Comparison of ENCODE assay signal across 8 mouse cellular contexts in the genomic region with DNA sequence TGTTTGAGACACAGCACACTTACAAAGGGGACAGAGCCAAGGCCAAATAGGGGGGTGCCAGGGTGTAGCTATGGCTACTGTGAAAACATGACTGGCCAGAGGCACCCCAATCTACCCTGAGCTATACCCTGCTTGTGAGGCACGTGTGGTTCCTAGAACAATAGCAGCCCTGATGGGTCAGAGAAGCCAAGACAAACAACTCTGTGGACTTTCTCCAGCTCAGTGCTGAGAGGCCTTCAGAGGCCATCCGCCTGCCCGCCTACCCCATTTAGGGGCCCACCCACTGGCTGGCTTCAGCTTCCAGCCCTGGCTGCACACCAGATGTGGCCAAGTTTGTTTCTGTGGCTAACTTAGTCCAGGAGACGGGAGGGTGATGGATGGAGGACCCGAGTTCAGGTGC. TPM values are rescaled to one million over a fixed set of nuclear protein-coding genes. Genes with fewer than 3 reads are reported as not detected.
DNase-seq lines count a peak whose midpoint lies in the region; ATAC-seq and TF ChIP-seq lines count a peak whose summit lies in the region.

No protein-coding gene starts in this region.

- WGBS in hindbrain, embryonic 10.5 days = 54% methylated on average over 5 of the region's 5 CpGs
- WGBS in hindbrain, embryonic 14.5 days = 48% methylated on average over 5 of the region's 5 CpGs
- WGBS in kidney, adult 2 months = 43% methylated on average over 5 of the region's 5 CpGs
- WGBS in thymus, adult 2 months = 96% methylated on average over 5 of the region's 5 CpGs
- 70% methylated on average over 5 of the region's 5 CpGs for WGBS in midbrain, embryonic 15.5 days

- peaks cover 98% of the 10 kb centered on the region for H3K36me3 ChIP-seq in hindbrain, embryonic 10.5 days
- H3K36me3 ChIP-seq in hindbrain, embryonic 14.5 days (replicated peaks; ENCODE audit: control insufficient read depth, insufficient read depth) = peaks cover 86% of the 10 kb centered on the region
- H3K36me3 ChIP-seq in kidney, adult 2 months (ENCODE audit: control insufficient read depth, insufficient read depth, low read length) = no peaks in the 10 kb centered on the region; the same call in none of the 2 replicates
- peaks cover 50% of the 10 kb centered on the region for H3K36me3 ChIP-seq in thymus, adult 2 months (ENCODE audit: control insufficient read depth, insufficient read depth, low read length)
- H3K36me3 ChIP-seq in midbrain, embryonic 15.5 days (replicated peaks) = peaks cover 25% of the 10 kb centered on the region

- H3K9me3 ChIP-seq in hindbrain, embryonic 10.5 days = no peaks in the 10 kb centered on the region
- no peaks in the 10 kb centered on the region for H3K9me3 ChIP-seq in hindbrain, embryonic 14.5 days (ENCODE audit: control insufficient read depth, low read length)
- H3K9me3 ChIP-seq in midbrain, embryonic 15.5 days = no peaks in the 10 kb centered on the region

- TF ChIP-seq CTCF in kidney, adult 2 months (conservative IDR thresholded peaks at IDR 0.05; ENCODE audit: insufficient read depth, insufficient read length, low read depth, low read length) = no peak
- TF ChIP-seq CTCF in thymus, adult 2 months (IDR thresholded peaks at IDR 0.05; ENCODE audit: borderline replicate concordance, control insufficient read depth, extremely low read depth, insufficient read depth, low read length, poor library complexity) = no peak

- DNase-seq in hindbrain, embryonic 10.5 days (ENCODE audit: low spot score) = peak; percentile 33
- DNase-seq in hindbrain, embryonic 14.5 days (ENCODE audit: low spot score) = no peak
- DNase-seq in fat pad, adult 2 months (ENCODE audit: extremely low read depth, low read depth, low spot score) = peak; percentile 37
- peak; percentile 89 for DNase-seq in kidney, adult 2 months
- peak; percentile 64 to 81 for DNase-seq in lung, postnatal 4 days
- no peak for DNase-seq in thymus, postnatal 0 days (ENCODE audit: low spot score)
- no peak for DNase-seq in thymus, adult 2 months

- H3K4me2 ChIP-seq in hindbrain, embryonic 14.5 days (replicated peaks) = no peak overlapping the region
- no peak overlapping the region for H3K4me2 ChIP-seq in midbrain, embryonic 15.5 days

- H3K4me3 ChIP-seq in hindbrain, embryonic 10.5 days = no peak overlapping the region
- no peak overlapping the region for H3K4me3 ChIP-seq in hindbrain, embryonic 14.5 days (replicated peaks; ENCODE audit: low read length)
- H3K4me3 ChIP-seq in kidney, adult 2 months (ENCODE audit: insufficient read depth, low read depth, low read length) = no peak overlapping the region
- H3K4me3 ChIP-seq in thymus, adult 2 months (ENCODE audit: control insufficient read depth, insufficient read depth, low read length) = no peak overlapping the region
- H3K4me3 ChIP-seq in midbrain, embryonic 15.5 days = no peak overlapping the region

- H3K9ac ChIP-seq in hindbrain, embryonic 14.5 days = no peak overlapping the region
- no peak overlapping the region for H3K9ac ChIP-seq in midbrain, embryonic 15.5 days

- no peaks in the 10 kb centered on the region for H3K27me3 ChIP-seq in hindbrain, embryonic 10.5 days (ENCODE audit: insufficient read depth, poor library complexity, severe bottlenecking)
- H3K27me3 ChIP-seq in hindbrain, embryonic 14.5 days (ENCODE audit: control insufficient read depth, insufficient read depth, low read length) = no peaks in the 10 kb centered on the region
- no peaks in the 10 kb centered on the region for H3K27me3 ChIP-seq in kidney, adult 2 months (replicated peaks; ENCODE audit: control insufficient read depth, insufficient read depth, low read length)
- no peaks in the 10 kb centered on the region for H3K27me3 ChIP-seq in thymus, adult 2 months (ENCODE audit: control insufficient read depth, insufficient read depth, low read length)
- no peaks in the 10 kb centered on the region for H3K27me3 ChIP-seq in midbrain, embryonic 15.5 days (replicated peaks)

- TF ChIP-seq POLR2A in kidney, adult 2 months (IDR thresholded peaks at IDR 0.05; ENCODE audit: low read depth, low read length) = no peak
- TF ChIP-seq POLR2A in thymus, adult 2 months (IDR thresholded peaks at IDR 0.05; ENCODE audit: control insufficient read depth, extremely low read depth, insufficient read depth, low read length, poor library complexity) = no peak

- peaks cover 43% of the 10 kb centered on the region for H3K4me1 ChIP-seq in hindbrain, embryonic 10.5 days (replicated peaks)
- no peaks in the 10 kb centered on the region for H3K4me1 ChIP-seq in hindbrain, embryonic 14.5 days (replicated peaks; ENCODE audit: control insufficient read depth, insufficient read depth, low read length)
- H3K4me1 ChIP-seq in kidney, adult 2 months (ENCODE audit: control insufficient read depth, insufficient read depth, low read length) = 0 out of 2 replicates have a peak, but pooled peaks cover 5% of the 10 kb centered on the region
- H3K4me1 ChIP-seq in thymus, adult 2 months (replicated peaks; ENCODE audit: control insufficient read depth, insufficient read depth, low read length) = no peaks in the 10 kb centered on the region
- H3K4me1 ChIP-seq in midbrain, embryonic 15.5 days = peaks cover under 1% of the 10 kb centered on the region; the same call in 1 of the 2 replicates

- ATAC-seq in hindbrain, embryonic 14.5 days (ENCODE audit: low FRiP score) = no peak; the same call in 1 of the 2 replicates
- ATAC-seq in midbrain, embryonic 15.5 days (replicated peaks) = no peak

- 0 out of 2 replicates have a peak overlapping the region, but pooled peaks have one; percentile 23 for H3K27ac ChIP-seq in hindbrain, embryonic 10.5 days
- no peak overlapping the region for H3K27ac ChIP-seq in hindbrain, embryonic 14.5 days
- peak overlapping the region; percentile 56 for H3K27ac ChIP-seq in kidney, adult 2 months (ENCODE audit: insufficient read depth, low read depth, low read length)
- H3K27ac ChIP-seq in thymus, adult 2 months (ENCODE audit: control insufficient read depth, insufficient read depth, low read length) = no peak overlapping the region
- no peak overlapping the region for H3K27ac ChIP-seq in midbrain, embryonic 15.5 days

RNA-seq across cellular contexts. Expression of a gene that starts 52.6 kb away (rescaled TPM):
- 58.9 and 60.0 TPM in 2 replicates for polyA plus RNA-seq in hindbrain, embryonic 10.5 days (2016; fragmentation: Nextera tagmentation; extraction: Ambion mirVana)
- polyA plus RNA-seq in hindbrain, embryonic 14.5 days (2014; fragmentation: Nextera tagmentation; extraction: Ambion mirVana) = 91.6 and 98.5 TPM in 2 replicates
- polyA plus RNA-seq in kidney, adult 2 months (2012; rRNA removed) = 277 and 336 TPM in 2 replicates
- 43.0 and 63.3 TPM in 2 replicates for polyA plus RNA-seq in thymus, postnatal 0 days (2015; fragmentation: Nextera tagmentation; extraction: Ambion mirVana)
- 141 and 179 TPM in 2 replicates for polyA plus RNA-seq in thymus, adult 2 months (2012; rRNA removed)
- polyA plus RNA-seq in midbrain, embryonic 15.5 days (2015; fragmentation: Nextera tagmentation; extraction: Ambion mirVana) = 117 and 123 TPM in 2 replicates

Comparison
In these comparisons a context has a peak if more than half of its experiments do, and no peak if none do; other contexts are left out.
1. DNase-seq: peak in hindbrain, embryonic 10.5 days (single experiment), fat pad, adult 2 months (single experiment), kidney, adult 2 months (single experiment) and lung, postnatal 4 days (2 of 2); none in hindbrain, embryonic 14.5 days (single experiment), thymus, postnatal 0 days (single experiment) and thymus, adult 2 months (single experiment).
2. H3K27ac ChIP-seq: peak in hindbrain, embryonic 10.5 days (single experiment) and kidney, adult 2 months (single experiment); none in hindbrain, embryonic 14.5 days (single experiment), thymus, adult 2 months (single experiment) and midbrain, embryonic 15.5 days (single experiment).